Mouse (Mus musculus): Measurements from ENCODE around the gene Thyn1. TPM values are rescaled to one million over a fixed set of nuclear protein-coding genes. Genes with fewer than 3 reads are reported as not detected.

Thyn1 gene
- total and polyA plus RNA-seq, 2 experiments from 2014 or later, result 35.3 to 148 TPM

DNA sequence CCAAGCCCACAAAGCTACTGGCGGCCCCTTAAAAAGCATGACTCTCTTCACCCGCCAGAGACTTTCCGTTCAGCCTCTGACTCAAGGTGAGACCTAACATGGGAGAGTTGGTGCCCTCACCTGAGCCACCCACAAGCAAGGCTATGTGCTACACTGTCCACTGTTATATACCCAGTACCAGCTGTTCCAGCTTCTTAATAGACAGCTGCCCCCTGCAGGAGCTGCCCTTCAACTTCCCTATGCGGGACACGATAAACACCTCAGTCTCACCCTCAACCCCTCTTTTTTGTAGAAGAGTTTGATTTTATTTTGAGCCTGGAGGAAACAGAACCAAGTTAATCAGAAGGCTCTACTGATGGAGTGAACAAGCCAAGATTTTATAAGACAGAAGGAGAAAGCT, 7.4 kb downstream of the Thyn1 start:
- no peak overlapping the region for H3K4me2 ChIP-seq (ENCODE audit: low read depth, low read length)
- no peaks in the 10 kb centered on the region for H3K27me3 ChIP-seq (ENCODE audit: insufficient read depth, low read length)
- H3K4me3 ChIP-seq (ENCODE audit: low read length), result no peak overlapping the region
- H3K9ac ChIP-seq (replicated peaks; ENCODE audit: low read length), result no peak overlapping the region
- no peak overlapping the region for H3K27ac ChIP-seq
- no peaks in the 10 kb centered on the region for H3K4me1 ChIP-seq (ENCODE audit: insufficient read depth, low read length)
- ATAC-seq (no peak), DNase-seq (ENCODE audit: low spot score) (no peak)
- H3K36me3 ChIP-seq (ENCODE audit: insufficient read depth, low read length), result peaks cover 66% of the 10 kb centered on the region
- TF ChIP-seq CTCF (IDR thresholded peaks at IDR 0.05; ENCODE audit: low read depth), result no peak
- 90% methylated on average over 5 of the region's 5 CpGs for WGBS
- no peaks in the 10 kb centered on the region for H3K9me3 ChIP-seq (ENCODE audit: low read length)

DNA sequence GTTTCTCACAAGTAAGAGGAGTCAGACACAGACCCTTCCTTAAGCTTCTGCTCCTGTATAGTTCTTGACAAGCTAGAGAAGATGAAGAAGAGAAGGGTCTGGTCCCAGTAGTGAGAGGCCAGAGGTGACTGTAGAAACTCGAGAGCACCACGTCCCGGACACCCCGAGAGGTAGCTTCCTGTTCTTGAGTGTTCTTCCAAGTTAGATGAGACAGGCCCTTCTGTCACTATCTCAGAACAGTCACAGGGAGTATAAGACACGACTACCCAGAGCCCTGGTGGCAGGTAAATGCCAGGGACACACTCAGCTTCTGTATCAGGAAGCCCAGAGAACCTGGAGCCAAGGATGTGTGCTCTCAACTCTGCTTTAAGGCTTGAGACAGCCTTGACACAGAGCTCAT, 9.7 kb downstream of the Thyn1 start:
- Histone ChIP-seq H3K4me2 (ENCODE audit: low read depth, low read length) (no peak overlapping the region), H3K9me3 (ENCODE audit: low read length) (no peaks in the 10 kb centered on the region), H3K27me3 (ENCODE audit: insufficient read depth, low read length) (no peaks in the 10 kb centered on the region), H3K4me1 (ENCODE audit: insufficient read depth, low read length) (no peaks in the 10 kb centered on the region), H3K4me3 (ENCODE audit: low read length) (no peak overlapping the region), H3K9ac (replicated peaks; ENCODE audit: low read length) (no peak overlapping the region), H3K36me3 (ENCODE audit: insufficient read depth, low read length) (peaks cover 75% of the 10 kb centered on the region), H3K27ac (no peak overlapping the region)
- no peak for TF ChIP-seq CTCF (IDR thresholded peaks at IDR 0.05; ENCODE audit: low read depth)
- 87% methylated on average over 5 of the region's 5 CpGs for WGBS
- DNase-seq (ENCODE audit: low spot score) (no peak), ATAC-seq (no peak)

DNA sequence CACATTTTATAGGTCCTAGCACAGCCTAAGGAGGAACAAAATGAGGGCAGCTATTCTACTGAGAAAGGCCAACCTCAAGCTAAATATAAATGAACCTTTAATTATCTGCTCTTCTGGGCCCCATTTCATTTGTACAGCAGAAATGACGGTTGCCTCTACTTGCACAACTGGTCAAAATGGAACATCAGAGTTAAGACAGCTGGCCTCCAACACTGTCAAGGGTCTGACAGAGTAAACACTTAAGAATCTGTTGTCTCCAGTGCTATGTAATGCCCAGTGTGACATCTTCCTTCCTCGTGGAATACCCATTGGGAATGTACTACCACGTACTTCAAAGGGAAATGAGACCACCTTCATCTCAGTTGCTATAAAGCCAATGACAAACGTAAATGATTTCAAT, 12.1 kb downstream of the Thyn1 start:
- H3K27ac ChIP-seq, result no peak overlapping the region
- H3K9me3 ChIP-seq (ENCODE audit: low read length), result no peaks in the 10 kb centered on the region
- H3K4me2 ChIP-seq (ENCODE audit: low read depth, low read length), result no peak overlapping the region
- TF ChIP-seq CTCF (IDR thresholded peaks at IDR 0.05; ENCODE audit: low read depth), result no peak
- DNase-seq (ENCODE audit: low spot score), result no peak
- H3K27me3 ChIP-seq (ENCODE audit: insufficient read depth, low read length), result no peaks in the 10 kb centered on the region
- H3K4me1 ChIP-seq (ENCODE audit: insufficient read depth, low read length), result no peaks in the 10 kb centered on the region
- 84% methylated on average over 4 of the region's 4 CpGs for WGBS
- H3K4me3 ChIP-seq (ENCODE audit: low read length), result no peak overlapping the region
- H3K9ac ChIP-seq (replicated peaks; ENCODE audit: low read length), result no peak overlapping the region
- no peak for ATAC-seq
- H3K36me3 ChIP-seq (ENCODE audit: insufficient read depth, low read length), result peaks cover 74% of the 10 kb centered on the region

DNA sequence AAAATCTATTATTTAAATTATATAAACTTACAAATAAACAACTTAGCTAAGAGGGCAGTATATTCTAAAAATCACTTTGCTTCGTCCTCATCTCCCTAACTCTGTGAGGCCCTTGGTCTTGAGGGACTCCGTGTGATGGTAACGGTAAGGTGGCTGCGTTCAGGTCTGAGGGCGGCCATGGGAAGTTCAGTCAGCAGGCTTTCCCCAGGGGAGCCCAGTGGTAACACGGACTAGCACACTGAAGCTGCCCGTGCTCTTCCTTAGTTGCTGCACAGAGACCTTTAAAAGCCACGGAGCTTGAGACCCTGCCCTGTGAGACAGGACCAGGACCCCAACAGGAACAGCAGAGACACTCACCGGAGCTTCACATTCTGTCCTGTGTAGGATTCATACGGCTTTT, 19.5 kb downstream of the Thyn1 start:
- Histone ChIP-seq H3K36me3 (ENCODE audit: insufficient read depth, low read length) (peaks cover 41% of the 10 kb centered on the region), H3K9me3 (ENCODE audit: low read length) (no peaks in the 10 kb centered on the region), H3K4me2 (ENCODE audit: low read depth, low read length) (no peak overlapping the region), H3K9ac (replicated peaks; ENCODE audit: low read length) (no peak overlapping the region), H3K27ac (no peak overlapping the region), H3K27me3 (ENCODE audit: insufficient read depth, low read length) (no peaks in the 10 kb centered on the region), H3K4me1 (ENCODE audit: insufficient read depth, low read length) (no peaks in the 10 kb centered on the region), H3K4me3 (ENCODE audit: low read length) (no peak overlapping the region)
- no peak for DNase-seq (ENCODE audit: low spot score)
- 93% methylated on average over 10 of the region's 10 CpGs for WGBS
- TF ChIP-seq CTCF (IDR thresholded peaks at IDR 0.05; ENCODE audit: low read depth), result no peak
- no peak for ATAC-seq

DNA sequence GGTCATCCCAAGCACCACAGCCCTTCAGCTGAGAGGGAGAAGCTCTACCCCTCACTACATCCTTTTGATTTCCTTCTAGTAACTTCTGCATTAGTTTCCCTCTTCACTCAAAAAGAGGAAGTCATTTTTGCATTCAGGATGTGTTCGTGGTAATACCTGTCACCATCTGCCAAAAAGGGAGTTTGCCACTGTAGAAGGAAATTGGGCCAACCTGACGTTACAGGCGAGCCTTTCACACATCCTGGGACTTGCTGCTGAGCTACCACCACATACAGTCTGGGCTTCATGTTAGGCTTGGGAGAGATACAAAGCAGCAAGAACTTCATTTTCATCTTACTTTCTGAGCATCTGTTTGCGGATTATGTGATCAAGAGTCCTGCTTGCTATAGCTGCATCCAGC, 24.2 kb downstream of the Thyn1 start:
- DNase-seq (ENCODE audit: low spot score), result no peak
- Histone ChIP-seq H3K4me1 (ENCODE audit: insufficient read depth, low read length) (peaks cover 21% of the 10 kb centered on the region), H3K4me3 (ENCODE audit: low read length) (no peak overlapping the region), H3K27ac (no peak overlapping the region), H3K9ac (replicated peaks; ENCODE audit: low read length) (no peak overlapping the region), H3K4me2 (ENCODE audit: low read depth, low read length) (no peak overlapping the region), H3K27me3 (ENCODE audit: insufficient read depth, low read length) (no peaks in the 10 kb centered on the region), H3K36me3 (ENCODE audit: insufficient read depth, low read length) (peaks cover 5% of the 10 kb centered on the region; the same call in 1 of the 2 replicates), H3K9me3 (ENCODE audit: low read length) (no peaks in the 10 kb centered on the region)
- no peak for TF ChIP-seq CTCF (IDR thresholded peaks at IDR 0.05; ENCODE audit: low read depth)
- 89% methylated on average over 4 of the region's 4 CpGs for WGBS
- no peak for ATAC-seq

DNA sequence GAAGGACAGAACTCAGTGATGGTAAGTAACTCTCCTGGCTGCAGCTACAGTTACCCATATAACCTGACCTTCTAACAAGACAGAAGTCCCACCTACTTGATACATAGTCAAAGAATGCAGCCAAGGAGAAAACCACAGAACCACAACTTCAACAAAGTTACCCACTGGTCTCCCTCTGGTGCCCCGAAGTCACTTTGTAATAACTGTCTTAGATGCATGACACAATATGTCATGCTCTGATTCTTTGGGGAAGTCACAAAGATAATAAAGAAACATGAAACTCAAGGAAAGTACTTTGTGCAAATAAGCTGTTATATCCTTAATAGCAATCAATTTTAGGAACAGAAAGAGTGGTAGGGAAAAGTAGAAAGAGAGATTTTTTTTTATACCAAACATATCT, 27.2 kb downstream of the Thyn1 start:
- Histone ChIP-seq H3K4me2 (ENCODE audit: low read depth, low read length) (peak overlapping the region; percentile 87), H3K4me1 (ENCODE audit: insufficient read depth, low read length) (peaks cover 23% of the 10 kb centered on the region), H3K9me3 (ENCODE audit: low read length) (no peaks in the 10 kb centered on the region), H3K4me3 (ENCODE audit: low read length) (peak overlapping the region; percentile 98; the same call in 1 of the 2 replicates), H3K27ac (no peak overlapping the region), H3K27me3 (ENCODE audit: insufficient read depth, low read length) (no peaks in the 10 kb centered on the region), H3K36me3 (ENCODE audit: insufficient read depth, low read length) (no peaks in the 10 kb centered on the region), H3K9ac (replicated peaks; ENCODE audit: low read length) (no peak overlapping the region)
- no peak for TF ChIP-seq CTCF (IDR thresholded peaks at IDR 0.05; ENCODE audit: low read depth)
- ATAC-seq, result no peak
- DNase-seq (ENCODE audit: low spot score), result no peak
- WGBS, result 62% methylated on average over 1 of the region's 1 CpGs

DNA sequence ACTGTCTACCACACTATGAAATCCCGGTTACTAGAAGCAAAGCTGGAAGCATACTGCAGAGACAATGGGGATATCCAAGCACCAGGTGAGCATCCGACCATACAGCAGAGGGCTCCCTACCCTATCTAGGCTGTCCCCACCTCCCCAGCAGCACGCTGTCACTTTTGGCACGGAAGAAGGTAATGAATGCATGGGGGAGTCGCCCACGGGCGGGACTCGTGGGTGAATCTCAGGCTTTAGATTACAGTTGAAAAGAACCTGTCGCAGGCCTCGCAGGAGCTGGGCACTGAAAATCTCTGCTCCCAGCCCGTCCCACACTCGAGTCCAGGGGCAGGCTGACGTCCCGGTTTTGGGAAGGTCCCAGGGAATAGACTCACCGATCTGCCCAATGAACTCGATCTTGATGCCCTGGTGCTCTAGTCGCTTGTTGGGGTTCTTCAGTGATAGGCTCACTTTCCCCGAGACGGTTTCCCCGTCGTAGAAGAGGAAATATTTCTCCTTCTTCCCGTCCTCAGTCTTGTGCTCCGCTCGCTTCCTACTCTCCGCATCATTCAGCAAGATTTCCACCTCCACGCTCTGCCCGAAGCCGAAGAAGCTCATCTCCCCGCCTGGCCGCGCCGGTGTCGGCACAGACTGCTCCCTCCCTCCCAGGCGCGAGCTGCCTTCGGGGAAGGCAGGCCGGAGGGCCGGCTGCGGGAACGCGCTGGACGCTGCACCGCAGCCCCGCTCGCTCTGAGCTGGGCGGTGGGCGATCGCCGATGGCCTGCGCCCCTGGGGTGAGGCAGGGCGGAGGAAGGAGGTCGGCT, 29.7 kb downstream of the Thyn1 start:
- ATAC-seq (peak; percentile 27), DNase-seq (ENCODE audit: low spot score) (peak; percentile 67)
- Histone ChIP-seq H3K27me3 (ENCODE audit: insufficient read depth, low read length) (no peaks in the 10 kb centered on the region), H3K4me3 (ENCODE audit: low read length) (peak overlapping the region; percentile 98), H3K27ac (peak overlapping the region; percentile 94), H3K4me2 (ENCODE audit: low read depth, low read length) (peak overlapping the region; percentile 87), H3K9me3 (ENCODE audit: low read length) (no peaks in the 10 kb centered on the region), H3K36me3 (ENCODE audit: insufficient read depth, low read length) (no peaks in the 10 kb centered on the region), H3K4me1 (ENCODE audit: insufficient read depth, low read length) (peaks cover 23% of the 10 kb centered on the region), H3K9ac (replicated peaks; ENCODE audit: low read length) (peak overlapping the region; percentile 94)
- peak; percentile 51 for TF ChIP-seq CTCF (IDR thresholded peaks at IDR 0.05; ENCODE audit: low read depth)
- WGBS, result under 1% methylated on average over 52 of the region's 52 CpGs

All from hindbrain, postnatal 0 days (tissue).